Mouse (Mus musculus) adipocyte (in vitro differentiated cells): ENCODE measurements at regions not wholly inside any gene's neighbourhood (a gene's known extent, or its start where the extent isn't known, plus 50 kb on each side); places are given as distances from the start of the nearest gene placed in this dataset.
"Not testable (repeated sequence)": the region's sequence is repeated elsewhere in the genome, so short reads cannot be mapped to it uniquely, and the experiment has no call there.

Source experiments
- DNase-seq: peaks from one replicate; pipeline ENCODE4 v3.0.0-alpha.2; 2016; ENCODE audit warnings: low spot score

GRCm38 (mm10) chr11:29628476-29628875, 64.3 kb upstream of the Rtn4 start:
- DNase-seq: no peak

DNA sequence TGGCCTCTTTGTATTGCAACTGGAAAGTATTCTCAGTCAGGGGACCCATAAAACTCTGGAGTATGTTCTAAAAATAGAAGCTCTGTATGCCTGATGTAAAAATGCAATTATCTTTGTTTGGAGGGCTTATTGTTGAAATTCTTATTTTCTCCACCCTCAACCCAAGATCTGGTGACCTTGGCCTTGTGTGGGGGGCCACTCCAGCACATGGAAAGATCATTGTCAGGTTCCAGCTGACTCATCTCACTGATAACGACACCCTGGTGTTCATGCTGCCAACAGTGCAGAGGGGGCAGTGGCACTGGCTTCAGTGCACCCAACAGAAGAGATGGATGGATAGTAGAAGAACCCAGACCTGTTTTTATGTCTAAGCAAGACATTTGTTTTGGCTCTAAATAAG, 60.3 kb upstream of the Rtn4 start:
- no peak for DNase-seq

- not testable (repeated sequence) for DNase-seq
These were observed 59.5 kb upstream of the Rtn4 start for GRCm38 (mm10) chr11:29633288-29633687.

DNA sequence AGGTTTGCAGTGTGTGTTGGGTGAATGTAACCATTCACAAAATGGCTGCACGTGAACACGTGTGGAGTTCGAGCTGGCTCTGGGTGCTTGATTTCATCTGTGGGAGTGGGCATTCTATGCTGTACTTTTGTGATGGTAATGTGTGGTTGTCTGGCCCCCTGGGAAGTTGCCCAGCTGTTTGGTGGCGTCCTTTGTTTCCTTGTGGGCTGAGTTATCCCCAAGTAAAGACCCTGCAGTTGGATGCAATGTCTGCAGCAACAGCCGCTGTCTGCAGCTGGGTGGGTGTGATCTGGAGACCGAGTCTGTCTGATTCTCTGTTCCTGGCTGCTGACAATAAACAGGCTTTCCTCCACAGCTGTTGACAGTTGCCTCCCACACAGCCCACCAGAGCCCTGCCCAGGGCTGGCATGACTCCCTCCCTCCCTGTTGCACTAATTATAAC, 56.0 kb upstream of the Rtn4 start:
- peak; percentile 19 for DNase-seq

- no peak for DNase-seq
These were observed 54.6 kb upstream of the Rtn4 start for GRCm38 (mm10) chr11:29638093-29638669.

- peak; percentile 81 for DNase-seq
These were observed 53.9 kb upstream of the Rtn4 start for GRCm38 (mm10) chr11:29638861-29639260.
